Mouse (Mus musculus): ENCODE data around the gene Acd. TPM values are rescaled to one million over a fixed set of nuclear protein-coding genes. Genes with fewer than 3 reads are reported as not detected.
A peak's percentile ranks its signal among the peaks of the same experiment; 100 is the strongest.

The Acd gene
- 56.4 and 58.7 TPM in 2 replicates for polyA plus RNA-seq (2014; fragmentation: Nextera tagmentation; extraction: Ambion mirVana)

DNA sequence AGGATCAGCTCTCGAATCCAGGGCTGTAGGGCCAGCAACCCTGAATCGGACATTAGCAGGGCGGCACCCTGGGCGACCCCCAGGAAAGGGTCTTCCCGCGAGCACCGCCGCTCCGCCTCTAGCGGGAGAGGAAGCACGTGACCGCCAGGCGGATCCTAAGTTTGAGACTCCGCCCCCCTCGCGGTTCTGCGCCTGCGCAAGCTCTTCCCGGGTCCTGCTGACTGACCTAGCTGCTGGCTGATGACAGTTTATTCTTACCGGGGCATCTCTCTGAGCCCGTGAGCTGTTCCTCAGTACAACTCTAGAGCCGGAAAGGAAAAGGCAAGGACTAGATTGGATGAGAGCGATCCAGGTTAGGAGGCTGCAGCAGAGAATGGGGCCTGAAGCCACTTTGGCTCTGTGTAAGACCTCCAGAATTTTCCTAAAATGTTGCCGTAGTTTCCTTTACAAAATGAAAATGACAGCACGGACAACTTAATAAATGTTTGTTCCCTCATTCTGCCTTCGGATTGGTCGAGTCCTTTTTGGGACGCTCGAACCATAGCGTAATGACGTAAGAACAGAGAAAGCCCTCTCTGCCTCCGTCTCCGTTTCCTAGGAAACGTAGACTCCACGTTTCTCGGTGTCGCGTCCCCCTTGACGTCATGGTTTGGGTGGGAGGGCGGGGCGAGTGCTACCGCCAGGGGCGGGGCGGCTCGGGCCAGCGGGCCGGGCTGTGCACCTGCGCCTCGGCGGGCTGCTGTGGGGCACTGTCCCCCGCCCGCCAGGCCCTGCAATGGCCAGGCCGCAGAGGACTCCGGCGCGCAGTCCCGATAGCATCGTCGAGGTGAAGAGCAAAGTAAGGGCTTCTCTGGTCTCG lies at the start of gene Acd, which contains the start of gene Pard6a:
TSS of gene Acd (minus strand) at position 137 of the 859 bp plus-strand sequence.
TSS of gene Pard6a (plus strand) at position 183 of the 859 bp plus-strand sequence.
- 0% methylated on average over 53 of the region's 60 CpGs for WGBS
- H3K9me3 ChIP-seq (ENCODE audit: control insufficient read depth, low read length) = no peaks in the 10 kb centered on the region
- peak within 1 kb of the TSS; percentile 74 for H3K4me3 ChIP-seq (ENCODE audit: low read depth, low read length)
- H3K36me3 ChIP-seq (ENCODE audit: control insufficient read depth, insufficient read depth, low read length) = peaks cover 41% of the 10 kb centered on the region
- H3K9ac ChIP-seq (ENCODE audit: low read depth, low read length) = peak within 1 kb of the TSS; percentile 67
- peak; percentile 82 for ATAC-seq (ENCODE audit: low read depth)
- peaks cover 6% of the 10 kb centered on the region; the same call in 1 of the 2 replicates for H3K4me1 ChIP-seq (ENCODE audit: control insufficient read depth, insufficient read depth, low read length)
- H3K27me3 ChIP-seq (replicated peaks; ENCODE audit: control insufficient read depth, insufficient read depth, low read length) = no peaks in the 10 kb centered on the region
- peak; percentile 96 for DNase-seq (ENCODE audit: low spot score)
- peak within 1 kb of the TSS; percentile 67 for H3K4me2 ChIP-seq (ENCODE audit: low read depth, low read length)
- peak within 1 kb of the TSS; percentile 93 for H3K27ac ChIP-seq (replicated peaks; ENCODE audit: low read depth, low read length)

DNA sequence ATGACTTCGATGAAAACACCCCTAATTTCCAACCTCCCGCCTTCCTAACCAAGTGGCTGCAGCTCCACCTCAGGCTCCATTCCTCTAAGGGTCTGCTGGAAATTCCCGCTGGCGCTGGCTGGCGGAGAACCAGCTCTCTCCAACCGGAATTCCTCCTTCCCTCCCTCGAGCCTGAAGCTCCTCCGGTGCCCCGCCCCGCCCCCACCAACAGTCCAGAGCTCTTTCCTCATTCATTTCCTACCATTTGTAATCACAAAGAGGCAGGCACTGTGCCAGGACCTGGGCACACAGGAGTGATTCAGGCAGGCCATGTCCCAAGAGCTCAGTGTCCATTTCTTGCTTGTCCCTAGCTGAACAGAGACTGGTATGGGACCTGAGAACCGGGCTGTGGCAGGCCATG lies 49.7 kb upstream of the Acd start:
- no peak overlapping the region for H3K4me3 ChIP-seq (ENCODE audit: low read depth, low read length)
- H3K9me3 ChIP-seq (ENCODE audit: control insufficient read depth, low read length) = no peaks in the 10 kb centered on the region
- peaks cover 12% of the 10 kb centered on the region; the same call in 1 of the 2 replicates for H3K4me1 ChIP-seq (ENCODE audit: control insufficient read depth, insufficient read depth, low read length)
- H3K36me3 ChIP-seq (ENCODE audit: control insufficient read depth, insufficient read depth, low read length) = no peaks in the 10 kb centered on the region
- H3K9ac ChIP-seq (ENCODE audit: low read depth, low read length) = no peak overlapping the region
- ATAC-seq (ENCODE audit: low read depth) (peak; percentile 62; the same call in 1 of the 2 replicates), DNase-seq (ENCODE audit: low spot score) (peak; percentile 70)
- H3K27me3 ChIP-seq (replicated peaks; ENCODE audit: control insufficient read depth, insufficient read depth, low read length) = no peaks in the 10 kb centered on the region
- 7% methylated on average over 11 of the region's 11 CpGs for WGBS
- peak overlapping the region; percentile 6 for H3K4me2 ChIP-seq (ENCODE audit: low read depth, low read length)
- H3K27ac ChIP-seq (replicated peaks; ENCODE audit: low read depth, low read length) = no peak overlapping the region

DNA sequence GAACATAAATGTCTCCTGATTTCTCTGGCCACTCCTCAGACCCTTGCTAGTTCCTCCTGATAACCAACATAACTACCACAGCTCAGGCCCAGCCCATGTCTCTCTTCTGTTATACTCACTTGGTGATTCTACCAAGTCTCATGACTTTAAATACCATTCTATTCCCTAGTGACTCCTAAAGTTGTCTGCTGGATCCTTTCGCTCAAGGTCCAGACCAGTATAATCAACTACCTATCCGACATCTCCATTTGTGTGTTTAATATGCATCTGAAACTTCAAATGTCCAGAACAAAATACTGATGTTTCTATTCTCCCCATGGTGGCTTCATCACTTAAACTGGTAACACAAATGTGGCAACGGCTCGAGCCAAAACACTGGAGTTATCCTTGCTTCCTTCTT lies 42.4 kb upstream of the Acd start:
- no peaks in the 10 kb centered on the region for H3K36me3 ChIP-seq (ENCODE audit: control insufficient read depth, insufficient read depth, low read length)
- 0 out of 2 replicates have a peak, but pooled peaks cover 3% of the 10 kb centered on the region for H3K4me1 ChIP-seq (ENCODE audit: control insufficient read depth, insufficient read depth, low read length)
- 86% methylated on average over 4 of the region's 4 CpGs for WGBS
- no peaks in the 10 kb centered on the region for H3K27me3 ChIP-seq (replicated peaks; ENCODE audit: control insufficient read depth, insufficient read depth, low read length)
- DNase-seq (ENCODE audit: low spot score) (no peak), ATAC-seq (ENCODE audit: low read depth) (no peak)
- no peak overlapping the region for H3K4me3 ChIP-seq (ENCODE audit: low read depth, low read length)
- H3K9ac ChIP-seq (ENCODE audit: low read depth, low read length) = no peak overlapping the region
- H3K27ac ChIP-seq (replicated peaks; ENCODE audit: low read depth, low read length) = no peak overlapping the region
- H3K4me2 ChIP-seq (ENCODE audit: low read depth, low read length) = no peak overlapping the region
- H3K9me3 ChIP-seq (ENCODE audit: control insufficient read depth, low read length) = no peaks in the 10 kb centered on the region

DNA sequence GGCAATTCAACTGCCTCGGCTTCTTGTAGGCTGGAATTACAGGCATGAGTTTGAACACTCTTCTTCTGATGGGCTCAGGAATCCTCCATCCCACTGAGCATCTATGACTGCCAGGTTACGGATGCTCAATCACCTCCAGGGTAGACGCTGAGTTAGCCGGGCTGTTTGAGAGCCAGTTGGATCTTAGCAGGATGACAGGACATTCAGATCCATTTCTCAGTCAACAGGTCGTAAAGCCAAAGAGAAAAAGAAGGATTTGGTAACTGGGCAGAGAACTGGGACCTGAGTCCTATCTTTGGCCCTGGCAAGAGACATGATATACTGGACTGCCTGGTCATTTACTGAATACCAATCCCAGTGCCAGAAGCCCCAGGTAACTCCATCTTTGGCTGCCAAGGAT lies 38.3 kb upstream of the Acd start:
- H3K4me1 ChIP-seq (ENCODE audit: control insufficient read depth, insufficient read depth, low read length) = no peaks in the 10 kb centered on the region
- DNase-seq (ENCODE audit: low spot score) = no peak
- no peaks in the 10 kb centered on the region for H3K27me3 ChIP-seq (replicated peaks; ENCODE audit: control insufficient read depth, insufficient read depth, low read length)
- H3K4me3 ChIP-seq (ENCODE audit: low read depth, low read length) = no peak overlapping the region
- no peak overlapping the region for H3K27ac ChIP-seq (replicated peaks; ENCODE audit: low read depth, low read length)
- H3K4me2 ChIP-seq (ENCODE audit: low read depth, low read length) = no peak overlapping the region
- H3K9me3 ChIP-seq (ENCODE audit: control insufficient read depth, low read length) = no peaks in the 10 kb centered on the region
- H3K36me3 ChIP-seq (ENCODE audit: control insufficient read depth, insufficient read depth, low read length) = no peaks in the 10 kb centered on the region
- 92% methylated on average over 5 of the region's 5 CpGs for whole genome bisulfite sequencing
- no peak for ATAC-seq (ENCODE audit: low read depth)
- H3K9ac ChIP-seq (ENCODE audit: low read depth, low read length) = no peak overlapping the region

DNA sequence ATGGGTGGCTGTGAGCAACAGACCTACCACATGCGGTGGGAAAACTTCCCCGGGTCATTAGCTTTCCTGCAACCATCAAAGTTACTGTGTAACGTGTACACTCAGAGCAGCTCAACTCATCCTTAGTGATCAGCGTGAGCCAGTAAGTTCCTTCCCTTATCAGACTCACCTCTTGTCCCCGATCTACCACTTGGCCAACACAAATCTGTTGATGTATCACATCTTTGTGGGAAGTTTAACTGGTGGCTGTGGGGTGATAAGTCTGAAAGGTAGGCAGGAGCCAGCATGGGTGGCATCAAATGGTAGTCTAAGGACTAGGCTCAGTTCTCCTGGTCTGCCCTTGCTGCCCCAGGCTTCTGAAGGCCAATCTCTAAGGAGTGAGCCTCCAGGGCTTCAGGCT lies 31.3 kb upstream of the Acd start:
- no peaks in the 10 kb centered on the region for H3K9me3 ChIP-seq (ENCODE audit: control insufficient read depth, low read length)
- no peaks in the 10 kb centered on the region for H3K4me1 ChIP-seq (ENCODE audit: control insufficient read depth, insufficient read depth, low read length)
- no peak for DNase-seq (ENCODE audit: low spot score)
- no peak overlapping the region for H3K9ac ChIP-seq (ENCODE audit: low read depth, low read length)
- WGBS = 95% methylated on average over 5 of the region's 5 CpGs
- no peaks in the 10 kb centered on the region for H3K27me3 ChIP-seq (replicated peaks; ENCODE audit: control insufficient read depth, insufficient read depth, low read length)
- no peak overlapping the region for H3K27ac ChIP-seq (replicated peaks; ENCODE audit: low read depth, low read length)
- H3K4me2 ChIP-seq (ENCODE audit: low read depth, low read length) = no peak overlapping the region
- no peak overlapping the region for H3K4me3 ChIP-seq (ENCODE audit: low read depth, low read length)
- peaks cover 8% of the 10 kb centered on the region; the same call in 1 of the 2 replicates for H3K36me3 ChIP-seq (ENCODE audit: control insufficient read depth, insufficient read depth, low read length)
- ATAC-seq (ENCODE audit: low read depth) = no peak

DNA sequence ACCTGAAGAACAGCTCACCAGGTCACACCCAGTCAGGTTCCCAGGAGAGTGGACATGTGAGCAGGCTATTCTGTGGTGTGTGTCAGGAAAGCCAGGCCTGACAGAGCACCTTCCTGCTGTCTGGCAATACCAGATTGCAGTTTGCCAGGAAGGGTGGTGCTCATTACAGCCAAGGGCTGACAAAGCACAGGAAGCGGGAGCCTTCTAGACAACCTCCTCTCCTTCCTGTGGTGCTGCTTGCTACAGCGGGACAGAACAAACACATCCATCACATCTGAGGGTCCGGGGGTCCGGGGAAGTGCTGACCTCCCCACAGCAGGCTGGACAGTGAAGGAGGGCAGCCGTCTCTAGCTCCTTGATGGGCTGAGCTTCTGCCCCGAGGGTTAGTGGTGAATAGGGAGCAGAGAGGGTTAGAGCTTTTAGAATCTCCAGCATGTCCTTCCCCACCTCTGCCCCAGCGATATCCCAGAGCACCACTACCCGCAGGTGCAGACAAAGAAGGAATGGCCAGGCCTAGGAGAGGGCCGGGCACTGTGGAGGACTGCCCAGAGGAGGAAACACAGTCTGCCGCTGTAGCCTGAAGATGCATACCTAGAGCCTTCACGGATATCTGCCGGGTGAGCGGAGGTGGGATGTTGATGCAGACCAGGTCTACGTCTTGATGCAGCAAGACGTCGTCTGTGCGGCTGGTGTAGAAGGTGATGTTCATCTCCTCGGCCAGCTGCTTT lies 26.7 kb upstream of the Acd start:
- DNase-seq (ENCODE audit: low spot score) (peak; percentile 42), ATAC-seq (ENCODE audit: low read depth) (no peak)
- Histone ChIP-seq H3K9ac (ENCODE audit: low read depth, low read length) (no peak overlapping the region; the same call in 1 of the 2 replicates), H3K27ac (replicated peaks; ENCODE audit: low read depth, low read length) (no peak overlapping the region), H3K4me3 (ENCODE audit: low read depth, low read length) (no peak overlapping the region), H3K27me3 (replicated peaks; ENCODE audit: control insufficient read depth, insufficient read depth, low read length) (no peaks in the 10 kb centered on the region), H3K36me3 (ENCODE audit: control insufficient read depth, insufficient read depth, low read length) (peaks cover 33% of the 10 kb centered on the region), H3K4me1 (ENCODE audit: control insufficient read depth, insufficient read depth, low read length) (no peaks in the 10 kb centered on the region), H3K4me2 (ENCODE audit: low read depth, low read length) (no peak overlapping the region), H3K9me3 (ENCODE audit: control insufficient read depth, low read length) (no peaks in the 10 kb centered on the region)
- WGBS = 86% methylated on average over 18 of the region's 18 CpGs

DNA sequence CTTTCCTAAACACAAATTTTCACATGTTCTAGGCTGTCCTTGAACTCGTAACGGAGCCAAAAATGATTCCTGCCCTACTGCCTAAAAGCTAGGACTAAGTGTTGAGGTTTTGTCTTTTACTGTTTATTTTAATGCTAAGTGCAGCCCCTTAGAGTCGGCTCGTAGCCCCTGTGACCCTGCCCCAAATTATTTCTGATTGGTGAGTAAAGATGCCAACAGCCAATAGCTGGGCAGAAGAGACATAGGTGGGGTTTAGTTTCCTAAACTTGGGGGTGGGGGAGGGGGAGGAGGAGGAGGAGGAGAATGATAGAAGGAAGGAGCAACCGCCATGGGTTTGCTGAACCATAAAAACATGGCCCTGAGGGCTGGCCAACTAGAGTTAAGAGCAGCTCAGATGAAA lies 24.8 kb upstream of the Acd start:
- DNase-seq (ENCODE audit: low spot score) (no peak), ATAC-seq (ENCODE audit: low read depth) (no peak)
- H3K36me3 ChIP-seq (ENCODE audit: control insufficient read depth, insufficient read depth, low read length) = peaks cover 33% of the 10 kb centered on the region
- H3K4me3 ChIP-seq (ENCODE audit: low read depth, low read length) = no peak overlapping the region
- no peaks in the 10 kb centered on the region for H3K4me1 ChIP-seq (ENCODE audit: control insufficient read depth, insufficient read depth, low read length)
- no peaks in the 10 kb centered on the region for H3K9me3 ChIP-seq (ENCODE audit: control insufficient read depth, low read length)
- 75% methylated on average over 5 of the region's 5 CpGs for WGBS
- no peak overlapping the region for H3K4me2 ChIP-seq (ENCODE audit: low read depth, low read length)
- no peak overlapping the region for H3K27ac ChIP-seq (replicated peaks; ENCODE audit: low read depth, low read length)
- H3K27me3 ChIP-seq (replicated peaks; ENCODE audit: control insufficient read depth, insufficient read depth, low read length) = no peaks in the 10 kb centered on the region
- no peak overlapping the region for H3K9ac ChIP-seq (ENCODE audit: low read depth, low read length)

DNA sequence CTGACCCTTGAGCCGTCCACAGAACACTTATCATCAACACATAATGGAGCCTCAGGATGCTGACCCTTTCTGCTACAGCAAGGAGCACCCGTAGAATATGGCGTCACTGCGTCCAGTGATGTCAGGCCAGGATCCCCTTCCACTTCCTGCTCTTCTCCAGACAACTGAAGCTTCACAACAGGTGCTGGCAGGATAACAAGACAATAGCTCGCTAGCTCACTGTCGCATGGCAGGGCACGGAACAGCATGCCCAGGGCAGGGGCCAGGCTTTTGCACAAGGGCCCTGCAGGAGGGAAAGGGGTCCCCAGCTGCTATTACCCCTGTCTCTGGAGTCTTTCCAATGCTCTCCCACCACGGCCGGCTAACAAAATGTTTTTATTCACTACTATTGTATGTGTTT lies 22.0 kb upstream of the Acd start:
- ATAC-seq (ENCODE audit: low read depth) = no peak
- Histone ChIP-seq H3K9me3 (ENCODE audit: control insufficient read depth, low read length) (no peaks in the 10 kb centered on the region), H3K4me3 (ENCODE audit: low read depth, low read length) (no peak overlapping the region), H3K27ac (replicated peaks; ENCODE audit: low read depth, low read length) (no peak overlapping the region), H3K27me3 (replicated peaks; ENCODE audit: control insufficient read depth, insufficient read depth, low read length) (no peaks in the 10 kb centered on the region), H3K36me3 (ENCODE audit: control insufficient read depth, insufficient read depth, low read length) (peaks cover 29% of the 10 kb centered on the region), H3K4me2 (ENCODE audit: low read depth, low read length) (no peak overlapping the region), H3K9ac (ENCODE audit: low read depth, low read length) (no peak overlapping the region), H3K4me1 (ENCODE audit: control insufficient read depth, insufficient read depth, low read length) (no peaks in the 10 kb centered on the region)
- WGBS = 88% methylated on average over 9 of the region's 9 CpGs
- DNase-seq (ENCODE audit: low spot score) = no peak

Data from embryonic facial prominence, embryonic 14.5 days (tissue).